Mouse (Mus musculus) thymus, postnatal 36 days (tissue): Measurements from ENCODE around the gene Rps6ka5.

Experiments
- DNase-seq, 2 experiments: peaks; one replicate each; pipeline ENCODE4 v3.0.0; 2022; ENCODE audit warnings: mixed read lengths in 2 of 2

Gene Rps6ka5

GRCm38 (mm10) chr12:100724606-100725457 is 2.0 kb downstream of the Rps6ka5 start:
- peak; percentile 99 to 100 for DNase-seq

- no peak for DNase-seq
These were observed 2.6 kb downstream of the Rps6ka5 start for GRCm38 (mm10) chr12:100724182-100724581.

- DNase-seq: no peak
These were observed 6.0 kb downstream of the Rps6ka5 start for GRCm38 (mm10) chr12:100720801-100721200.

GRCm38 (mm10) chr12:100717446-100717845 is 9.3 kb downstream of the Rps6ka5 start:
- no peak for DNase-seq

GRCm38 (mm10) chr12:100716969-100717368 is 9.8 kb downstream of the Rps6ka5 start:
- DNase-seq: no peak

GRCm38 (mm10) chr12:100711819-100712218 is 15.0 kb downstream of the Rps6ka5 start:
- DNase-seq: peak in 1 of 2 experiments; percentile 10

GRCm38 (mm10) chr12:100711116-100711691 is 15.6 kb downstream of the Rps6ka5 start:
- peak; percentile 24 to 39 for DNase-seq

GRCm38 (mm10) chr12:100710432-100710831 is 16.4 kb downstream of the Rps6ka5 start:
- no peak for DNase-seq

GRCm38 (mm10) chr12:100707312-100707711 is 19.5 kb downstream of the Rps6ka5 start:
- DNase-seq: no peak

- no peak for DNase-seq
These were observed 21.6 kb downstream of the Rps6ka5 start for GRCm38 (mm10) chr12:100705057-100705722.

GRCm38 (mm10) chr12:100698019-100698418 is 28.8 kb downstream of the Rps6ka5 start:
- DNase-seq: no peak

GRCm38 (mm10) chr12:100696621-100697020 is 30.2 kb downstream of the Rps6ka5 start:
- no peak for DNase-seq

GRCm38 (mm10) chr12:100695252-100695651 is 31.5 kb downstream of the Rps6ka5 start:
- DNase-seq: no peak

- DNase-seq: no peak
These were observed 34.6 kb downstream of the Rps6ka5 start for GRCm38 (mm10) chr12:100692208-100692607.

- DNase-seq: no peak
These were observed 36.3 kb downstream of the Rps6ka5 start for GRCm38 (mm10) chr12:100690444-100690843.

GRCm38 (mm10) chr12:100688177-100688576 is 38.6 kb downstream of the Rps6ka5 start:
- no peak for DNase-seq

GRCm38 (mm10) chr12:100687001-100687400 is 39.8 kb downstream of the Rps6ka5 start:
- no peak for DNase-seq

- DNase-seq: peak; percentile 31 to 66
These were observed 45.0 kb downstream of the Rps6ka5 start for GRCm38 (mm10) chr12:100681752-100682151.

GRCm38 (mm10) chr12:100681241-100681640 is 45.5 kb downstream of the Rps6ka5 start:
- DNase-seq: no peak

- no peak for DNase-seq
These were observed 46.1 kb downstream of the Rps6ka5 start for GRCm38 (mm10) chr12:100680676-100681075.

GRCm38 (mm10) chr12:100670647-100671199 is 56.1 kb downstream of the Rps6ka5 start:
- no peak for DNase-seq

- DNase-seq: no peak
These were observed 61.5 kb downstream of the Rps6ka5 start for GRCm38 (mm10) chr12:100665294-100665693.

- no peak for DNase-seq
These were observed 66.7 kb downstream of the Rps6ka5 start for GRCm38 (mm10) chr12:100660076-100660475.
